Mouse (Mus musculus) kidney, embryonic 15.5 days (tissue): ENCODE results near the gene Scn1b. TPM values are rescaled to one million over a fixed set of nuclear protein-coding genes. Genes with fewer than 3 reads are reported as not detected.

Source experiments
- ATAC-seq: fragments of 200-750 bp; cut with Nextera tagmentation; replicated peaks from 2 replicates; pipeline ENCODE4 v1.8.0; 2017; ENCODE audit warnings: moderate TSS enrichment; ENCODE audit not compliant: low FRiP score
- H3K27ac ChIP-seq: fragments of 300-500 bp; sonication (generic); 2 replicates; pipeline ENCODE4 v1.5.1; 2015; ENCODE audit warnings: mild to moderate bottlenecking, inconsistent platforms
- H3K27me3 ChIP-seq: fragments of 300-500 bp; sonication (generic); 2 replicates; pipeline ENCODE4 v1.6.1; 2015; ENCODE audit warnings: inconsistent platforms
- H3K36me3 ChIP-seq: fragments of 300-500 bp; sonication (generic); 2 replicates; pipeline ENCODE4 v1.6.1; 2015; ENCODE audit warnings: inconsistent platforms
- H3K4me1 ChIP-seq: fragments of 300-500 bp; sonication (generic); 2 replicates; pipeline ENCODE4 v1.6.1; 2015; ENCODE audit warnings: inconsistent platforms
- H3K4me2 ChIP-seq: fragments of 300-500 bp; sonication (generic); 2 replicates; pipeline ENCODE4 v1.6.1; 2015; ENCODE audit warnings: moderate library complexity, mild to moderate bottlenecking, inconsistent platforms
- H3K4me3 ChIP-seq: fragments of 300-500 bp; sonication (generic); replicated peaks from 2 replicates; pipeline ENCODE4 v1.5.1; 2015; ENCODE audit warnings: mild to moderate bottlenecking, inconsistent platforms
- H3K9ac ChIP-seq: fragments of 300-500 bp; sonication (generic); 2 replicates; pipeline ENCODE4 v1.6.1; 2015; ENCODE audit warnings: mild to moderate bottlenecking, inconsistent platforms
- H3K9me3 ChIP-seq: fragments of 300-500 bp; sonication (generic); replicated peaks from 2 replicates; pipeline ENCODE4 v1.6.1; 2016; ENCODE audit warnings: inconsistent platforms
- WGBS: fragments of 180-500 bp; shearing (Covaris S2); methylation state at CpG from one replicate; pipeline ENCODE4 v1.1.7; 2015; ENCODE audit warnings: mixed read lengths; 5-methylcytosine and 5-hydroxymethylcytosine counted together
- polyA plus RNA-seq: library from polyadenylated mRNA; unstranded; fragments of >200 nt; fragmentation: Nextera tagmentation; extraction: Ambion mirVana; gene quantifications from 2 replicates; pipeline ENCODE4 v1.2.1, GENCODE M21; 2015

Scn1b gene
- polyA plus RNA-seq, 1 experiment from 2014 or later = 1.4 TPM

- Histone ChIP-seq H3K36me3 (no peaks in the 10 kb centered on the region), H3K9ac (no peak overlapping the region), H3K27me3 (no peaks in the 10 kb centered on the region), H3K4me2 (no peak overlapping the region), H3K9me3 (no peaks in the 10 kb centered on the region), H3K27ac (no peak overlapping the region), H3K4me3 (no peak overlapping the region), H3K4me1 (peaks cover 28% of the 10 kb centered on the region)
- no peak for ATAC-seq
- WGBS = 21% methylated on average over 5 of the region's 5 CpGs
Observed at GRCm38 (mm10) chr7:31160763-31161162, 34.0 kb upstream of the Scn1b start.

GRCm38 (mm10) chr7:31156034-31156928 is 29.5 kb upstream of the Scn1b start:
- Histone ChIP-seq H3K36me3 (no peaks in the 10 kb centered on the region), H3K4me2 (peak overlapping the region; percentile 27; the same call in 1 of the 2 replicates), H3K4me3 (no peak overlapping the region), H3K9me3 (no peaks in the 10 kb centered on the region), H3K9ac (no peak overlapping the region), H3K27ac (peak overlapping the region; percentile 52; the same call in 1 of the 2 replicates), H3K27me3 (no peaks in the 10 kb centered on the region), H3K4me1 (peaks cover 30% of the 10 kb centered on the region)
- ATAC-seq = peak; percentile 13; the same call in 1 of the 2 replicates
- 27% methylated on average over 19 of the region's 19 CpGs for WGBS

- Histone ChIP-seq H3K27me3 (no peaks in the 10 kb centered on the region), H3K36me3 (no peaks in the 10 kb centered on the region), H3K9ac (0 out of 2 replicates have a peak within 1 kb of the TSS, but pooled peaks have one; percentile 7), H3K9me3 (no peaks in the 10 kb centered on the region), H3K4me1 (peaks cover 25% of the 10 kb centered on the region), H3K4me3 (no peak within 1 kb of the TSS), H3K4me2 (peak within 1 kb of the TSS; percentile 27; the same call in 1 of the 2 replicates), H3K27ac (peak within 1 kb of the TSS; percentile 52)
- WGBS = 55% methylated on average over 5 of the region's 5 CpGs
- peak; percentile 24; the same call in 1 of the 2 replicates for ATAC-seq
Observed at GRCm38 (mm10) chr7:31155296-31156033, 28.7 kb upstream of the Scn1b start, which contains the start of gene Gramd1a. Gene Gramd1a, minus strand, starts transcription at chr7:31155896.

- no peak overlapping the region for H3K4me2 ChIP-seq
- WGBS = 93% methylated on average over 6 of the region's 6 CpGs
- no peak overlapping the region for H3K27ac ChIP-seq
- ATAC-seq = no peak
- no peak overlapping the region for H3K9ac ChIP-seq
- no peaks in the 10 kb centered on the region for H3K36me3 ChIP-seq
- peaks cover 38% of the 10 kb centered on the region for H3K4me1 ChIP-seq
- H3K27me3 ChIP-seq = no peaks in the 10 kb centered on the region
- no peak overlapping the region for H3K4me3 ChIP-seq
- no peaks in the 10 kb centered on the region for H3K9me3 ChIP-seq
Observed at GRCm38 (mm10) chr7:31153536-31154320, 26.9 kb upstream of the Scn1b start.

GRCm38 (mm10) chr7:31151301-31152241 is 24.8 kb upstream of the Scn1b start:
- peak; percentile 53 for ATAC-seq
- Histone ChIP-seq H3K9ac (peak overlapping the region; percentile 95), H3K27ac (peak overlapping the region; percentile 94), H3K27me3 (no peaks in the 10 kb centered on the region), H3K4me2 (peak overlapping the region; percentile 61), H3K36me3 (no peaks in the 10 kb centered on the region; the same call in 1 of the 2 replicates), H3K4me3 (peak overlapping the region; percentile 93), H3K4me1 (peaks cover 56% of the 10 kb centered on the region), H3K9me3 (no peaks in the 10 kb centered on the region)
- WGBS = 17% methylated on average over 23 of the region's 23 CpGs

GRCm38 (mm10) chr7:31150566-31151300 is 23.9 kb upstream of the Scn1b start:
- ATAC-seq = peak; percentile 87
- Histone ChIP-seq H3K27ac (peak overlapping the region; percentile 94), H3K36me3 (no peaks in the 10 kb centered on the region; the same call in 1 of the 2 replicates), H3K27me3 (no peaks in the 10 kb centered on the region), H3K4me3 (peak overlapping the region; percentile 93), H3K9me3 (no peaks in the 10 kb centered on the region), H3K4me2 (peak overlapping the region; percentile 61), H3K9ac (peak overlapping the region; percentile 95), H3K4me1 (peaks cover 53% of the 10 kb centered on the region)
- under 1% methylated on average over 62 of the region's 63 CpGs for WGBS

- Histone ChIP-seq H3K4me1 (peaks cover 51% of the 10 kb centered on the region), H3K4me3 (peak overlapping the region; percentile 93), H3K9ac (peak overlapping the region; percentile 95), H3K27ac (peak overlapping the region; percentile 94), H3K9me3 (no peaks in the 10 kb centered on the region), H3K4me2 (peak overlapping the region; percentile 61), H3K36me3 (peaks cover 4% of the 10 kb centered on the region; the same call in 1 of the 2 replicates), H3K27me3 (no peaks in the 10 kb centered on the region)
- under 1% methylated on average over 20 of the region's 20 CpGs for WGBS
- ATAC-seq = no peak
Observed at GRCm38 (mm10) chr7:31149751-31150565, 23.2 kb upstream of the Scn1b start.

- peak overlapping the region; percentile 93 for H3K4me3 ChIP-seq
- peak overlapping the region; percentile 94 for H3K27ac ChIP-seq
- 31% methylated on average over 9 of the region's 9 CpGs for WGBS
Observed at GRCm38 (mm10) chr7:31149271-31149670, 22.5 kb upstream of the Scn1b start.

GRCm38 (mm10) chr7:31148756-31149155 is 22.0 kb upstream of the Scn1b start:
- WGBS = 6% methylated on average over 9 of the region's 9 CpGs
- ATAC-seq = 0 out of 2 replicates have a peak, but pooled peaks have one; percentile 8
- peak overlapping the region; percentile 94; the same call in 1 of the 2 replicates for H3K27ac ChIP-seq
- H3K27me3 ChIP-seq = no peaks in the 10 kb centered on the region
- H3K9me3 ChIP-seq = no peaks in the 10 kb centered on the region
- peaks cover 5% of the 10 kb centered on the region; the same call in 1 of the 2 replicates for H3K36me3 ChIP-seq
- H3K4me3 ChIP-seq = peak overlapping the region; percentile 93
- H3K9ac ChIP-seq = 0 out of 2 replicates have a peak overlapping the region, but pooled peaks have one; percentile 15
- peak overlapping the region; percentile 61 for H3K4me2 ChIP-seq
- peaks cover 51% of the 10 kb centered on the region for H3K4me1 ChIP-seq

More at GRCm38 (mm10) chr7:31149271-31149670, 22.5 kb upstream of the Scn1b start:
- H3K9me3 ChIP-seq = no peaks in the 10 kb centered on the region
- peaks cover 51% of the 10 kb centered on the region for H3K4me1 ChIP-seq
- H3K9ac ChIP-seq = peak overlapping the region; percentile 95
- no peaks in the 10 kb centered on the region for H3K27me3 ChIP-seq
- peak overlapping the region; percentile 61 for H3K4me2 ChIP-seq
- H3K36me3 ChIP-seq = peaks cover 5% of the 10 kb centered on the region; the same call in 1 of the 2 replicates
- ATAC-seq = no peak
